Mouse (Mus musculus): ENCODE data around the gene Fli1. TPM values are rescaled to one million over a fixed set of nuclear protein-coding genes. Genes with fewer than 3 reads are reported as not detected.

Gene Fli1
- total RNA-seq, 2 experiments from 2014 or later, result 4.6 to 5.3 TPM

GRCm38 (mm10) chr9:32505460-32506075, 37.1 kb downstream of the Fli1 start:
- DNase-seq (ENCODE audit: extremely low spot score in 1 of 2, low spot score in 1 of 2), result no peak

GRCm38 (mm10) chr9:32503995-32504451, 38.6 kb downstream of the Fli1 start:
- DNase-seq (ENCODE audit: extremely low spot score in 1 of 2, low spot score in 1 of 2), result no peak

- no peak for DNase-seq (ENCODE audit: extremely low spot score in 1 of 2, low spot score in 1 of 2)
Measured at GRCm38 (mm10) chr9:32503423-32503822, 39.2 kb downstream of the Fli1 start.

- DNase-seq (ENCODE audit: extremely low spot score in 1 of 2, low spot score in 1 of 2), result no peak
Measured at GRCm38 (mm10) chr9:32502256-32503010, 40.2 kb downstream of the Fli1 start.

- DNase-seq (ENCODE audit: extremely low spot score in 1 of 2, low spot score in 1 of 2), result no peak
Measured at GRCm38 (mm10) chr9:32500886-32501285, 41.8 kb downstream of the Fli1 start.

GRCm38 (mm10) chr9:32500063-32500462, 42.6 kb downstream of the Fli1 start:
- DNase-seq (ENCODE audit: extremely low spot score in 1 of 2, low spot score in 1 of 2), result no peak

GRCm38 (mm10) chr9:32499469-32499868, 43.2 kb downstream of the Fli1 start:
- DNase-seq (ENCODE audit: extremely low spot score in 1 of 2, low spot score in 1 of 2), result no peak

GRCm38 (mm10) chr9:32495643-32495997, 47.0 kb downstream of the Fli1 start:
- no peak for DNase-seq (ENCODE audit: extremely low spot score in 1 of 2, low spot score in 1 of 2)

GRCm38 (mm10) chr9:32494891-32495642, 47.6 kb downstream of the Fli1 start:
- DNase-seq (ENCODE audit: extremely low spot score in 1 of 2, low spot score in 1 of 2), result no peak

GRCm38 (mm10) chr9:32493588-32494423, 48.9 kb downstream of the Fli1 start:
- no peak for DNase-seq (ENCODE audit: extremely low spot score in 1 of 2, low spot score in 1 of 2)

- no peak for DNase-seq (ENCODE audit: extremely low spot score in 1 of 2, low spot score in 1 of 2)
Measured at GRCm38 (mm10) chr9:32492753-32493152, 49.9 kb downstream of the Fli1 start.

- DNase-seq (ENCODE audit: extremely low spot score in 1 of 2, low spot score in 1 of 2), result no peak
Measured at GRCm38 (mm10) chr9:32491484-32491883, 51.2 kb downstream of the Fli1 start.

GRCm38 (mm10) chr9:32489794-32490358, 52.8 kb downstream of the Fli1 start:
- DNase-seq (ENCODE audit: extremely low spot score in 1 of 2, low spot score in 1 of 2), result no peak

- no peak for DNase-seq (ENCODE audit: extremely low spot score in 1 of 2, low spot score in 1 of 2)
Measured at GRCm38 (mm10) chr9:32489315-32489714, 53.3 kb downstream of the Fli1 start.

- no peak for DNase-seq (ENCODE audit: extremely low spot score in 1 of 2, low spot score in 1 of 2)
Measured at GRCm38 (mm10) chr9:32488627-32489026, 54.0 kb downstream of the Fli1 start.

- DNase-seq (ENCODE audit: extremely low spot score in 1 of 2, low spot score in 1 of 2), result no peak
Measured at GRCm38 (mm10) chr9:32487823-32488222, 54.8 kb downstream of the Fli1 start.

GRCm38 (mm10) chr9:32487401-32487800, 55.3 kb downstream of the Fli1 start:
- DNase-seq (ENCODE audit: extremely low spot score in 1 of 2, low spot score in 1 of 2), result no peak

GRCm38 (mm10) chr9:32480418-32480817, 62.2 kb downstream of the Fli1 start:
- no peak for DNase-seq (ENCODE audit: extremely low spot score in 1 of 2, low spot score in 1 of 2)

GRCm38 (mm10) chr9:32478799-32479198, 63.9 kb downstream of the Fli1 start:
- DNase-seq (ENCODE audit: extremely low spot score in 1 of 2, low spot score in 1 of 2), result no peak

GRCm38 (mm10) chr9:32478087-32478486, 64.6 kb downstream of the Fli1 start:
- no peak for DNase-seq (ENCODE audit: extremely low spot score in 1 of 2, low spot score in 1 of 2)

All from layer of hippocampus, postnatal 25 days (tissue).